Mouse (Mus musculus) liver, adult 2 months (tissue): Measurements from ENCODE around the gene Smg9. TPM values are rescaled to one million over a fixed set of nuclear protein-coding genes. Genes with fewer than 3 reads are reported as not detected.

Source experiments
- DNase-seq: peaks from one replicate; pipeline ENCODE4 v3.0.0-alpha.2; 2011; ENCODE audit warnings: low read depth, low spot score; ENCODE audit errors: extremely low read depth
- H3K27ac ChIP-seq: fragments of 200-500 bp; replicated peaks from 2 replicates; pipeline ENCODE4 v1.5.1; 2012; ENCODE audit warnings: low read depth, mild to moderate bottlenecking, control low read depth, inconsistent platforms, low read length; ENCODE audit not compliant: insufficient read depth
- H3K27me3 ChIP-seq: fragments of 200-500 bp; 2 replicates; pipeline ENCODE4 v1.6.1; 2012; ENCODE audit warnings: mild to moderate bottlenecking, moderate library complexity, low read length, inconsistent platforms; ENCODE audit not compliant: control insufficient read depth, insufficient read depth
- H3K36me3 ChIP-seq: fragments of 200-500 bp; 2 replicates; pipeline ENCODE4 v1.6.1; 2012; ENCODE audit warnings: low read length, inconsistent platforms; ENCODE audit not compliant: control insufficient read depth, insufficient read depth
- H3K4me1 ChIP-seq: fragments of 200-500 bp; 2 replicates; pipeline ENCODE4 v1.6.1; 2011; ENCODE audit warnings: low read length; ENCODE audit not compliant: control insufficient read depth, insufficient read depth
- H3K4me3 ChIP-seq: fragments of 200-500 bp; 2 replicates; pipeline ENCODE4 v1.5.1; 2011; ENCODE audit warnings: low read depth, mild to moderate bottlenecking, control low read depth, low read length, moderate library complexity; ENCODE audit not compliant: insufficient read depth
- H3K79me2 ChIP-seq: fragments of 200-500 bp; 2 replicates; pipeline ENCODE4 v1.6.1; 2012; ENCODE audit warnings: inconsistent platforms, mild to moderate bottlenecking, low read length, moderate library complexity; ENCODE audit not compliant: control insufficient read depth, insufficient read depth
- H3K9ac ChIP-seq: fragments of 200-500 bp; 2 replicates; pipeline ENCODE4 v1.6.1; 2012; ENCODE audit warnings: low read depth, mild to moderate bottlenecking, control low read depth, inconsistent platforms, low read length
- CTCF ChIP-seq: fragments of 200-500 bp; IDR thresholded peaks from 2 replicates; pipeline ENCODE4 v1.5.1; 2011; ENCODE audit warnings: low read depth, low read length, control low read depth
- POLR2A ChIP-seq: fragments of 200-500 bp; IDR thresholded peaks from 2 replicates; pipeline ENCODE4 v1.6.1; 2011; ENCODE audit warnings: low read length, control low read depth; ENCODE audit not compliant: insufficient read depth; ENCODE audit errors: extremely low read depth
- WGBS: fragments of 180-500 bp; shearing (Covaris S2); methylation state at CpG from one replicate; pipeline ENCODE4 v1.1.7; 2018; 5-methylcytosine and 5-hydroxymethylcytosine counted together
- polyA plus RNA-seq: library from polyadenylated mRNA; depleted of rRNA; stranded (reverse); fragments of >200 nt; gene quantifications from 2 replicates; pipeline ENCODE4 v1.2.3, GENCODE M21; 2012
- total RNA-seq: library from RNA; depleted of rRNA; stranded (reverse); fragments of >200 nt; gene quantifications from 2 replicates; pipeline ENCODE4 v1.2.3, GENCODE M21; 2014

Smg9 gene
- total and polyA plus RNA-seq, 2 experiments, result 3.7 to 17.8 TPM

GRCm38 (mm10) chr7:24437981-24438380, 38.6 kb downstream of the Smg9 start:
- 75% methylated on average over 10 of the region's 10 CpGs for WGBS
- Histone ChIP-seq H3K79me2 (no peaks in the 10 kb centered on the region), H3K4me3 (no peak overlapping the region), H3K9ac (no peak overlapping the region), H3K4me1 (no peaks in the 10 kb centered on the region), H3K36me3 (no peaks in the 10 kb centered on the region), H3K27ac (no peak overlapping the region), H3K27me3 (no peaks in the 10 kb centered on the region)
- TF ChIP-seq POLR2A (no peak), CTCF (no peak)
- no peak for DNase-seq

- no peaks in the 10 kb centered on the region for H3K36me3 ChIP-seq
- WGBS, result 83% methylated on average over 6 of the region's 6 CpGs
- no peak for DNase-seq
- H3K9ac ChIP-seq, result no peak overlapping the region
- H3K27me3 ChIP-seq, result no peaks in the 10 kb centered on the region
- TF ChIP-seq CTCF, result no peak
- no peak for TF ChIP-seq POLR2A
- H3K27ac ChIP-seq, result no peak overlapping the region
- no peaks in the 10 kb centered on the region for H3K79me2 ChIP-seq
- no peak overlapping the region for H3K4me3 ChIP-seq
- H3K4me1 ChIP-seq, result no peaks in the 10 kb centered on the region
Observed at GRCm38 (mm10) chr7:24439191-24439590, 39.8 kb downstream of the Smg9 start.

GRCm38 (mm10) chr7:24439891-24440290, 40.5 kb downstream of the Smg9 start:
- Histone ChIP-seq H3K4me1 (no peaks in the 10 kb centered on the region), H3K27me3 (no peaks in the 10 kb centered on the region), H3K9ac (no peak overlapping the region), H3K79me2 (no peaks in the 10 kb centered on the region), H3K27ac (no peak overlapping the region), H3K4me3 (no peak overlapping the region), H3K36me3 (no peaks in the 10 kb centered on the region)
- TF ChIP-seq CTCF (no peak), POLR2A (no peak)
- no peak for DNase-seq
- 73% methylated on average over 7 of the region's 7 CpGs for WGBS

GRCm38 (mm10) chr7:24441785-24442184, 42.4 kb downstream of the Smg9 start:
- no peak overlapping the region for H3K4me3 ChIP-seq
- no peaks in the 10 kb centered on the region for H3K4me1 ChIP-seq
- no peaks in the 10 kb centered on the region for H3K79me2 ChIP-seq
- H3K27ac ChIP-seq, result no peak overlapping the region
- no peaks in the 10 kb centered on the region for H3K36me3 ChIP-seq
- DNase-seq, result peak; percentile 42
- TF ChIP-seq CTCF, result peak; percentile 99
- no peak for TF ChIP-seq POLR2A
- no peak overlapping the region for H3K9ac ChIP-seq
- WGBS, result 13% methylated on average over 1 of the region's 1 CpGs
- H3K27me3 ChIP-seq, result no peaks in the 10 kb centered on the region

GRCm38 (mm10) chr7:24442313-24442712, 42.9 kb downstream of the Smg9 start:
- WGBS, result 79% methylated on average over 8 of the region's 8 CpGs
- H3K9ac ChIP-seq, result no peak overlapping the region
- H3K27ac ChIP-seq, result no peak overlapping the region
- H3K36me3 ChIP-seq, result no peaks in the 10 kb centered on the region
- no peaks in the 10 kb centered on the region for H3K4me1 ChIP-seq
- peak; percentile 16 for DNase-seq
- TF ChIP-seq CTCF, result no peak
- no peak for TF ChIP-seq POLR2A
- H3K27me3 ChIP-seq, result no peaks in the 10 kb centered on the region
- no peak overlapping the region for H3K4me3 ChIP-seq
- H3K79me2 ChIP-seq, result no peaks in the 10 kb centered on the region

GRCm38 (mm10) chr7:24445266-24445926, 46.0 kb downstream of the Smg9 start:
- Histone ChIP-seq H3K27ac (no peak overlapping the region), H3K36me3 (no peaks in the 10 kb centered on the region), H3K4me3 (no peak overlapping the region), H3K79me2 (no peaks in the 10 kb centered on the region), H3K4me1 (no peaks in the 10 kb centered on the region), H3K9ac (no peak overlapping the region), H3K27me3 (no peaks in the 10 kb centered on the region)
- TF ChIP-seq CTCF, result no peak
- TF ChIP-seq POLR2A, result no peak
- 87% methylated on average over 9 of the region's 9 CpGs for WGBS
- DNase-seq, result no peak
